Mouse (Mus musculus) lung, postnatal 10 days (tissue): ENCODE results near the gene Arhgap22.

ENCODE experiments used
- DNase-seq: peaks from one replicate; pipeline ENCODE4 v3.0.0; 2021

Arhgap22 gene

GRCm38 (mm10) chr14:33374089-33374488 is 160.3 kb downstream of the Arhgap22 start:
- DNase-seq = no peak

- DNase-seq = no peak
Observed at GRCm38 (mm10) chr14:33377211-33377610, 163.4 kb downstream of the Arhgap22 start.

GRCm38 (mm10) chr14:33378723-33379122 is 164.9 kb downstream of the Arhgap22 start:
- no peak for DNase-seq

GRCm38 (mm10) chr14:33380830-33381457 is 167.1 kb downstream of the Arhgap22 start:
- DNase-seq = no peak

GRCm38 (mm10) chr14:33398065-33398860 is 184.4 kb downstream of the Arhgap22 start:
- DNase-seq = no peak

- DNase-seq = no peak
Observed at GRCm38 (mm10) chr14:33400019-33400418, 186.2 kb downstream of the Arhgap22 start.

GRCm38 (mm10) chr14:33402331-33402730 is 188.5 kb downstream of the Arhgap22 start:
- DNase-seq = peak; percentile 2

GRCm38 (mm10) chr14:33415746-33416145 is 201.9 kb downstream of the Arhgap22 start:
- DNase-seq = no peak

- DNase-seq = no peak
Observed at GRCm38 (mm10) chr14:33418311-33418909, 204.6 kb downstream of the Arhgap22 start.
